Mouse (Mus musculus) right cerebral cortex, adult 18-20 months (tissue): ENCODE results near the gene Slit3.

Source experiments
- DNase-seq: peaks from one replicate; pipeline ENCODE4 v3.0.0; 2022; ENCODE audit warnings: mixed read lengths

Slit3 gene

GRCm38 (mm10) chr11:35120894-35121610 is at the start of gene Slit3:
Gene Slit3 (plus strand): TSS chr11:35121224.
- DNase-seq, result peak; percentile 57

DNA sequence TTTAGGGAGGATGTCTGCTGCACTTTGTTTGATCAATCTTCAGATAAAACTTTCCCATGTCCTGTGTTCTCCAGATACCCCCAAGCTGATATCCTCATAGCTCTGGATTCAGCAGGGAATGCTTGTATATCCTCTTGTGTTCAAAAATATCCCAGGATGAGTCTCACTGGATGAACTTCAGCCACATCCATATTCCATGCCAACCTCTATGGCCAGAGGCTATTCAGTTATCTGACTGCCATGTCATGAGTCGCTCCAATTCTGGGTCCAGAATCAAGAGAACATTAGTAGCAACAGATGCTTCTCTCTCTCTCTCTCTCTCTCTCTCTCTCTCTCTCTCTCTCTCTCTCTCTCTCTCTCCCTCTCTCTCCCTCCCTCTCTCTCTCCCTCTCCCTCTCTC is 49.6 kb upstream of the Slit3 start:
- no peak for DNase-seq

- DNase-seq, result no peak
Measured at GRCm38 (mm10) chr11:35075411-35075810, 45.6 kb upstream of the Slit3 start.

GRCm38 (mm10) chr11:35080451-35081125 is 40.4 kb upstream of the Slit3 start:
- no peak for DNase-seq

DNA sequence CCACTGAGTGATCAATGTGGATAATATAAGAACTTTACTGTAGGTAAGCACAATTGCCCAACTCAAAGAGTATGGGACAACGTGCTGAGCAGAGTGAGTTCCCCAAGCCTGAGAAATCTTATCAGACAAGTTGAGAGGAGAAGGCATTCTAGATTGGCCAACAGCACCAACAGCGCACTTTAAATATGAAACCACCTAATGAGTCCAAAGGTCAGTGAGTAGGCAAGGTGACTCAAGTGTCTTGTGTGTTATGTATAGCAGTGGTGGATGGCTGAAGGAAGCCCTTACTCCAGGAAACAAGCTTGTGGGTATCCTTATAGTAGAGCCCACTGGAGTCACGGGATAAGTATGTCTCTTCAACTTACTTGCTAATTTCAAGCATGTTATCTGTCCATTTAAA is 38.7 kb upstream of the Slit3 start:
- no peak for DNase-seq

- DNase-seq, result no peak
Measured at GRCm38 (mm10) chr11:35083049-35083448, 38.0 kb upstream of the Slit3 start.

DNA sequence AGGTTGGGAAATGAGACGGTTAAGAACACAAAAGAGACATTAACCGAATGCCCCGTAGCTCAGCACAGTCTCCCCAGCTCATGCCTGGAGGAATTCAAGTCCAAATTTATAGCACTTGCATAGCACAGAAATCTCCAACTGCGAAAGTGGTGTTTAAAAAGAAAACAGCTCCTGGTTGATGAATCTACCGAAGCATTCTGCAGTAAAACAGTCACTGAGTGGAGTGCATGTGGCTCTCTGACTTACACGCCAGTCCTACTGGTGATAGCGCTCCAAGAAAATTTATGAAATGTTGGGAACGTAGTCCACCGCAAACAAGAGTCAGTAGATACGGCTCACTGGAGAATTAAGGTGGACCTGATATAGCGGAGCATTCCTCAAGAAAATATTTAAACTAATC is 35.7 kb upstream of the Slit3 start:
- no peak for DNase-seq

GRCm38 (mm10) chr11:35086029-35086428 is 35.0 kb upstream of the Slit3 start:
- DNase-seq, result no peak

GRCm38 (mm10) chr11:35087454-35087853 is 33.6 kb upstream of the Slit3 start:
- no peak for DNase-seq

GRCm38 (mm10) chr11:35088136-35088535 is 32.9 kb upstream of the Slit3 start:
- no peak for DNase-seq

GRCm38 (mm10) chr11:35090629-35091335 is 30.2 kb upstream of the Slit3 start:
- DNase-seq, result no peak

- no peak for DNase-seq
Measured at GRCm38 (mm10) chr11:35096538-35096937, 24.5 kb upstream of the Slit3 start.

DNA sequence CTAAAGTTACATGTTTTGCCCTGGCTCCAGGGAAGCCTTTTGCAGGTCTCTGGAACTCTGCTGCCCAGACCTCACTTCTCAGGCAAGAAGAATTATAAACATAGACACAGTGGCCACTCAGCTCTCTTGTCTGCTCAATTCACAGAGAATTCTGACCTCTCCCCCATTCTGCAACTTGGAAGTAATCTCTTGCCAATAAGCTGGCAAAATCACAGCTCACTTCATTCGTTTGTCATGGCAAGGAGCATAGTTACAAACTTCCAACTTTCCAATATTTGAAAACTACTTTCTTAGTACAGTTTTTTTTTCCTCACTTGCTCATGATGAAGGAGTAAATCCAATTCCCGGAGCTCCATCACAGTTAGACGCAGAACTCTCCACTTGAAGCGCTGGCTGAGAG is 11.2 kb upstream of the Slit3 start:
- DNase-seq, result no peak

GRCm38 (mm10) chr11:35110784-35111183 is 10.2 kb upstream of the Slit3 start:
- DNase-seq, result no peak

DNA sequence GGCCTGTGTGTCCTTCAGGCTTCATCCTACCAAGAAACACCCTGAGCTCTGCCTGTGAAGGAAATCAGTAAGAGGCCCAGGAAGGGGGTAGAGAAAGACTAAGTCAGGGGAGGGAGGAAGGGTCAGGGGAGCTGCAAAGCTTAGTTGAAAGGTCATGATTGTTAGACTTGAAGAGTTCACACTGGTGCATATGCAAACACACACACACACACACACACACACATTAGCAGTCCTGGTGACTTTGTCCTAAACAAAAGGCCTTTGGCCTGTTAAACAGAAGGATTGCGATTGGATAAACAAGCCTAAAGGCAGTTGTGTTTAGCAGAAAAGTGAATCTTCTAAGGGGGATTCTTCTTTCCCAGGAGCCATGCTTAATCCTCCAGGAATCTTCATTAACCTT is 7.7 kb upstream of the Slit3 start:
- DNase-seq, result no peak

GRCm38 (mm10) chr11:35116436-35116835 is 4.6 kb upstream of the Slit3 start:
- no peak for DNase-seq

GRCm38 (mm10) chr11:35117871-35118270 is 3.2 kb upstream of the Slit3 start:
- no peak for DNase-seq

GRCm38 (mm10) chr11:35118731-35119130 is 2.3 kb upstream of the Slit3 start:
- no peak for DNase-seq

- peak; percentile 74 for DNase-seq
Measured at GRCm38 (mm10) chr11:35119360-35119759, 1.7 kb upstream of the Slit3 start.

- DNase-seq, result no peak
Measured at GRCm38 (mm10) chr11:35120076-35120475, 948 bp upstream of the Slit3 start.

DNA sequence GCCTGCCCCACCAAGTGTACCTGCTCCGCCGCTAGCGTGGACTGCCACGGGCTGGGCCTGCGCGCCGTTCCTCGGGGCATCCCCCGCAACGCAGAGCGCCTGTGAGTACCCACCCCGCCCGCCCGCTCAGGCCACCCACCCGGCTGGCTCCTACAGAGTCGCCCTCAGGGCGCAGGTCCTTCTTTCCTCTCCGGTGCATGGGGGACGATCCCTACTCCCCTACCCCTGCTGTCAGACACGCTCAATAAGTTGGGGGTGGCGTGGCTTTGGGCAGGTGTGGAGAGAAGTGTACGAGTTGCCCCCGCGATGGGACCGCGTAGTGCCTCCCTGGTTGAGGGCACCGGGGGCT is 561 bp downstream of the Slit3 start:
- DNase-seq, result peak; percentile 38

- no peak for DNase-seq
Measured at GRCm38 (mm10) chr11:35122091-35122811, 1.2 kb downstream of the Slit3 start.

- no peak for DNase-seq
Measured at GRCm38 (mm10) chr11:35124489-35125107, 3.6 kb downstream of the Slit3 start.
